16 mouse cellular contexts compared by ENCODE assay signal in the genomic region with DNA sequence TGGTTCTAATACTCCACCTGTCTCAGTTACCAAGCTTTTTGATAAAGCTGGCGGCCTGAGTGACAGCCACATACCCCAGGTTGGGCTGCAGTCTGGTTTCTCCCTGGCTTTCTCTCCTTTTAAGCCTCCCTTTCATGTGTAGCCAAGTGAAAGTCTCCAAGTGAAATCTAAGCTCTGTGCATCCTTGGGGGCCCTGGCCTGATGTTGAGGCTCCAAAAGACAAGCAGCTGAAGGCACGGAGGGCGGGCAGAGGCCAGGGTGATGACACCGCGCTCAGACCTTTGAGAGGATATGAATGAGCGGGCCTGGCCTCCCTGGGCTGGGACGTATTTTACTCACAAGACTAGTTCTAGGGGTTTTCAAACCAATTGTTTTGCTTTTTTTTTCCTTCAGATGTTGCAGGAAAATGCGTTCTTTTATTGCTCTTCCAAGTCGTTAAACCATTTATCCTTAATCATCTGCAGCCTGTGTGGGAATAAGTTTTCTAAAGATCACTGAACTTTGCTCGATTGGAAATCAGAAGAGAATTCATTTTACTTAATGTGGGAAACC.
DNase-seq lines count a peak whose midpoint lies in the region; ATAC-seq and TF ChIP-seq lines count a peak whose summit lies in the region.
"Had no signal": no experiment of that assay in that cellular context is flagged by ENCODE, and none has a peak within 500 bp of the region (broad histone marks: within the 10 kb centered on the region; RNA-seq: fewer than 3 reads in every experiment).

No protein-coding gene starts in this region.

- no peak overlapping the region for H3K9ac ChIP-seq in embryonic facial prominence, embryonic 13.5 days
- H3K9ac ChIP-seq in hindbrain, embryonic 12.5 days: no peak overlapping the region
- no peak overlapping the region for H3K9ac ChIP-seq in neural tube, embryonic 14.5 days (replicated peaks; ENCODE audit: low read depth, low read length)
- no peak overlapping the region for H3K9ac ChIP-seq in heart, embryonic 12.5 days

- WGBS in embryonic facial prominence, embryonic 13.5 days: 17% methylated on average over 10 of the region's 10 CpGs
- 12% methylated on average over 10 of the region's 10 CpGs for WGBS in hindbrain, embryonic 12.5 days
- whole genome bisulfite sequencing in neural tube, embryonic 14.5 days: 18% methylated on average over 10 of the region's 10 CpGs
- 75% methylated on average over 10 of the region's 10 CpGs for WGBS in heart, embryonic 12.5 days

- no peaks in the 10 kb centered on the region for H3K27me3 ChIP-seq in embryonic facial prominence, embryonic 13.5 days
- H3K27me3 ChIP-seq in hindbrain, embryonic 12.5 days: no peaks in the 10 kb centered on the region
- H3K27me3 ChIP-seq in neural tube, embryonic 14.5 days (ENCODE audit: control insufficient read depth, insufficient read depth, low read length): no peaks in the 10 kb centered on the region
- H3K27me3 ChIP-seq in heart, embryonic 12.5 days (replicated peaks): no peaks in the 10 kb centered on the region
- H3K27me3 ChIP-seq: CH12.LX, Patski had no signal

- H3K4me3 ChIP-seq in layer of hippocampus, adult 2 months: no peak overlapping the region
- no peak overlapping the region for H3K4me3 ChIP-seq in embryonic facial prominence, embryonic 13.5 days
- H3K4me3 ChIP-seq in hindbrain, embryonic 12.5 days: no peak overlapping the region
- H3K4me3 ChIP-seq in neural tube, embryonic 14.5 days (ENCODE audit: low read depth, low read length): no peak overlapping the region
- no peak overlapping the region for H3K4me3 ChIP-seq in heart, embryonic 12.5 days

- DNase-seq in layer of hippocampus, adult 2 months (ENCODE audit: low spot score in 2 of 2): no peak
- no peak for DNase-seq in layer of hippocampus, postnatal 14 days (ENCODE audit: low spot score in 2 of 2)
- DNase-seq in spleen, adult 18-20 months: no peak
- no peak for DNase-seq in thymus, postnatal 0 days (ENCODE audit: low spot score)
- DNase-seq: adrenal gland, adult 2 months; cerebellum, postnatal 36 days; heart, postnatal 4 days; layer of hippocampus, adult 9-11 months; right cerebral cortex, postnatal 25 days had no signal

- TF ChIP-seq CTCF in layer of hippocampus, adult 2 months (conservative IDR thresholded peaks at IDR 0.05): no peak

- peak overlapping the region; percentile 26 for H3K4me2 ChIP-seq in embryonic facial prominence, embryonic 13.5 days
- no peak overlapping the region for H3K4me2 ChIP-seq in hindbrain, embryonic 12.5 days (replicated peaks)
- H3K4me2 ChIP-seq in neural tube, embryonic 14.5 days (ENCODE audit: low read depth, low read length): no peak overlapping the region; the same call in 1 of the 2 replicates
- H3K4me2 ChIP-seq in heart, embryonic 12.5 days: no peak overlapping the region

- H3K9me3 ChIP-seq in embryonic facial prominence, embryonic 13.5 days: no peaks in the 10 kb centered on the region
- no peaks in the 10 kb centered on the region for H3K9me3 ChIP-seq in hindbrain, embryonic 12.5 days (replicated peaks)
- H3K9me3 ChIP-seq in neural tube, embryonic 14.5 days (ENCODE audit: control insufficient read depth, low read length): no peaks in the 10 kb centered on the region
- no peaks in the 10 kb centered on the region for H3K9me3 ChIP-seq in heart, embryonic 12.5 days (replicated peaks)

- H3K27ac ChIP-seq in layer of hippocampus, adult 2 months: peak overlapping the region; percentile 37; the same call in 1 of the 2 replicates
- H3K27ac ChIP-seq in embryonic facial prominence, embryonic 13.5 days: peak overlapping the region; percentile 65
- H3K27ac ChIP-seq in hindbrain, embryonic 12.5 days: peak overlapping the region; percentile 72
- peak overlapping the region; percentile 57; the same call in 1 of the 2 replicates for H3K27ac ChIP-seq in neural tube, embryonic 14.5 days (ENCODE audit: low read depth, low read length)
- no peak overlapping the region for H3K27ac ChIP-seq in heart, embryonic 12.5 days (ENCODE audit: poor library complexity, severe bottlenecking)
- H3K27ac ChIP-seq: stomach, postnatal 0 days had no signal

- ATAC-seq in embryonic facial prominence, embryonic 13.5 days (ENCODE audit: insufficient number of reproducible peaks, insufficient read depth, low FRiP score, low TSS enrichment, low read depth): no peak
- ATAC-seq in hindbrain, embryonic 12.5 days (ENCODE audit: low FRiP score): no peak
- no peak for ATAC-seq in neural tube, embryonic 14.5 days (ENCODE audit: low read depth)
- ATAC-seq in heart, embryonic 12.5 days (ENCODE audit: insufficient number of reproducible peaks, low FRiP score): no peak
- ATAC-seq: Patski had no signal

- peaks cover 5% of the 10 kb centered on the region for H3K36me3 ChIP-seq in embryonic facial prominence, embryonic 13.5 days
- peaks cover 4% of the 10 kb centered on the region for H3K36me3 ChIP-seq in hindbrain, embryonic 12.5 days
- no peaks in the 10 kb centered on the region for H3K36me3 ChIP-seq in neural tube, embryonic 14.5 days (ENCODE audit: control insufficient read depth, insufficient read depth, low read length)
- H3K36me3 ChIP-seq in heart, embryonic 12.5 days: peaks cover 4% of the 10 kb centered on the region; the same call in 1 of the 2 replicates

- peaks cover 42% of the 10 kb centered on the region for H3K4me1 ChIP-seq in embryonic facial prominence, embryonic 13.5 days
- H3K4me1 ChIP-seq in hindbrain, embryonic 12.5 days: peaks cover 27% of the 10 kb centered on the region
- H3K4me1 ChIP-seq in neural tube, embryonic 14.5 days (ENCODE audit: control insufficient read depth, insufficient read depth, low read length): peaks cover 20% of the 10 kb centered on the region
- peaks cover 14% of the 10 kb centered on the region for H3K4me1 ChIP-seq in heart, embryonic 12.5 days (replicated peaks)
